Comparison of ENCODE assay signal across 9 mouse cellular contexts in genomic region chr1:155777641-155778625, GRCm38 (mm10). TPM values are rescaled to one million over a fixed set of nuclear protein-coding genes. Genes with fewer than 3 reads are reported as not detected.
A peak's percentile ranks its signal among the peaks of the same experiment; 100 is the strongest.
DNase-seq lines count a peak whose midpoint lies in the region; ATAC-seq and TF ChIP-seq lines count a peak whose summit lies in the region.
"Had no signal": no experiment of that assay in that cellular context is flagged by ENCODE, and none has a peak within 500 bp of the region (broad histone marks: within the 10 kb centered on the region; RNA-seq: fewer than 3 reads in every experiment).

No protein-coding gene starts in this region.

- peaks cover 24% of the 10 kb centered on the region for H3K36me3 ChIP-seq in lung, postnatal 0 days (ENCODE audit: insufficient read depth, low read length)
- H3K36me3 ChIP-seq in liver, embryonic 14.5 days (replicated peaks; ENCODE audit: control insufficient read depth, insufficient read depth, low read depth): no peaks in the 10 kb centered on the region

- TF ChIP-seq CTCF in lung, postnatal 0 days (IDR thresholded peaks at IDR 0.05): no peak
- no peak for TF ChIP-seq CTCF in liver, embryonic 14.5 days (IDR thresholded peaks at IDR 0.05; ENCODE audit: low read depth)

- WGBS in lung, postnatal 0 days: 55% methylated on average over 14 of the region's 14 CpGs
- 60% methylated on average over 14 of the region's 14 CpGs for WGBS in liver, embryonic 14.5 days (ENCODE audit: insufficient replicate concordance)

- H3K4me1 ChIP-seq in lung, postnatal 0 days (ENCODE audit: insufficient read depth, low read depth, low read length): no peaks in the 10 kb centered on the region
- peaks cover 0 to 4% of the 10 kb centered on the region in 2 experiments; a peak in 1 of 4 replicates for H3K4me1 ChIP-seq in liver, embryonic 14.5 days (replicated peaks; ENCODE audit: control insufficient read depth in 2 of 2, insufficient read depth in 2 of 2, low read length in 1 of 2)

- no peak overlapping the region for H3K4me2 ChIP-seq in lung, postnatal 0 days (replicated peaks; ENCODE audit: low read depth, low read length)
- H3K4me2 ChIP-seq in liver, embryonic 14.5 days (ENCODE audit: low read depth): no peak overlapping the region

- no peaks in the 10 kb centered on the region for H3K27me3 ChIP-seq in lung, postnatal 0 days (replicated peaks; ENCODE audit: insufficient read depth, low read length)
- H3K27me3 ChIP-seq in liver, embryonic 14.5 days (ENCODE audit: control insufficient read depth, insufficient read depth, low read length): no peaks in the 10 kb centered on the region

- no peak overlapping the region for H3K27ac ChIP-seq in lung, postnatal 0 days (ENCODE audit: low read length)
- no peak overlapping the region for H3K27ac ChIP-seq in liver, embryonic 14.5 days

- H3K9ac ChIP-seq in lung, postnatal 0 days (replicated peaks; ENCODE audit: low read depth): no peak overlapping the region
- no peak overlapping the region for H3K9ac ChIP-seq in liver, embryonic 14.5 days (replicated peaks)

- H3K4me3 ChIP-seq in lung, postnatal 0 days (ENCODE audit: low read depth, low read length): no peak overlapping the region
- H3K4me3 ChIP-seq in liver, embryonic 14.5 days (ENCODE audit: insufficient read depth in 1 of 2, low read depth in 2 of 2, low read length in 2 of 2): no peak overlapping the region

- no peaks in the 10 kb centered on the region for H3K9me3 ChIP-seq in lung, postnatal 0 days (ENCODE audit: low read length)
- H3K9me3 ChIP-seq in liver, embryonic 14.5 days (ENCODE audit: control insufficient read depth, low read length): no peaks in the 10 kb centered on the region

- no peak for DNase-seq in lung, postnatal 0 days (ENCODE audit: low spot score)
- DNase-seq in lung, adult 18-20 months: no peak
- DNase-seq in kidney, adult 8-10 months: peak; percentile 65 to 70
- no peak for DNase-seq in liver, embryonic 14.5 days (ENCODE audit: low read depth in 3 of 3, low spot score in 3 of 3)
- peak; percentile 35 for DNase-seq in yolk sac, embryonic 10.5 days (ENCODE audit: low spot score)
- no peak for DNase-seq in layer of hippocampus, adult 9-10 months (ENCODE audit: low spot score)
- DNase-seq in urinary bladder, postnatal 4 days (ENCODE audit: low spot score in 2 of 2): no peak
- DNase-seq: cerebellum, adult 8-10 months; thymus, postnatal 25 days had no signal

- no peak for TF ChIP-seq EP300 in lung, postnatal 0 days (IDR thresholded peaks at IDR 0.05)
- no peak for TF ChIP-seq EP300 in liver, embryonic 14.5 days (IDR thresholded peaks at IDR 0.05; ENCODE audit: low read depth)

- ATAC-seq in lung, postnatal 0 days: peak; percentile 21; the same call in 1 of the 2 replicates
- 0 out of 2 replicates have a peak, but pooled peaks have one; percentile 8 for ATAC-seq in liver, embryonic 14.5 days (ENCODE audit: insufficient read depth)

RNA-seq across cellular contexts. Expression of gene Lhx4, which starts 26.4 kb away (rescaled TPM):
- not detected in 2 replicates for polyA plus RNA-seq in lung, postnatal 0 days (2015; fragmentation: Nextera tagmentation; extraction: Ambion mirVana)
- polyA plus RNA-seq in liver, embryonic 14.5 days (2012; rRNA removed): not detected in 2 replicates
- not detected in 2 replicates for polyA plus RNA-seq in liver, embryonic 14.5 days (2014; fragmentation: Nextera tagmentation; extraction: Ambion mirVana)

RNA-seq across cellular contexts. Expression of gene Qsox1, which starts 34.8 kb away (rescaled TPM):
- polyA plus RNA-seq in lung, postnatal 0 days (2015; fragmentation: Nextera tagmentation; extraction: Ambion mirVana): 58.1 and 62.9 TPM in 2 replicates
- 14.9 and 16.5 TPM in 2 replicates for polyA plus RNA-seq in liver, embryonic 14.5 days (2012; rRNA removed)
- 11.0 and 11.2 TPM in 2 replicates for polyA plus RNA-seq in liver, embryonic 14.5 days (2014; fragmentation: Nextera tagmentation; extraction: Ambion mirVana)

Comparison
In these comparisons a context has a peak if more than half of its experiments do, and no peak if none do; other contexts are left out.
1. DNase-seq: peak in kidney, adult 8-10 months (2 of 2) and yolk sac, embryonic 10.5 days (single experiment); none in lung, postnatal 0 days (single experiment), lung, adult 18-20 months (0 of 2), liver, embryonic 14.5 days (0 of 3), layer of hippocampus, adult 9-10 months (single experiment) and urinary bladder, postnatal 4 days (0 of 2).